Mouse (Mus musculus) T-cell, adult 66 days (primary cell): ENCODE results near the gene Saxo2. TPM values are rescaled to one million over a fixed set of nuclear protein-coding genes. Genes with fewer than 3 reads are reported as not detected.

Source experiments
- total RNA-seq, 2 experiments: library from RNA; stranded (reverse); gene quantifications; 3 replicates in 1 of 2; 4 replicates in 1 of 2; pipeline ENCODE4 v1.2.4; 2023

The Saxo2 gene
- total RNA-seq = not detected

GRCm38 (mm10) chr7:82648353-82649080, at the start of gene Saxo2, which contains the start of gene Efl1:
TSS of gene Saxo2 (minus strand) at chr7:82648528.
TSS of gene Efl1 (plus strand) at chr7:82648614.

Other genes with a start within 250 kb of the Saxo2 start
- 10 to 100 TPM; 33.3 to 39.2 TPM for gene Efl1, start 86 bp upstream of the Saxo2 start, total RNA-seq
- 10 to 100 TPM; 20.9 to 22.0 TPM for gene Mex3b, start 218.8 kb upstream of the Saxo2 start, total RNA-seq